Mouse (Mus musculus) heart, postnatal 0 days (tissue): ENCODE results near the gene Nol12.

ENCODE experiments used
- CTCF ChIP-seq: IDR thresholded peaks from 2 replicates; pipeline ENCODE4 v1.5.1; 2016; ENCODE audit warnings: antibody characterized with exemption, control low read depth, low read depth
- EP300 ChIP-seq: IDR thresholded peaks from 2 replicates; pipeline ENCODE4 v1.6.1; 2016; ENCODE audit warnings: antibody characterized with exemption, low read depth

- TF ChIP-seq EP300 = no peak
- TF ChIP-seq CTCF = no peak
Measured at GRCm38 (mm10) chr15:78960088-78960487, 25.4 kb downstream of the Nol12 start.
